Mouse (Mus musculus) c-Kit-positive CD71-positive TER-119-negative erythroid progenitor cells, embryonic 14.5 days (primary cell): ENCODE results near the gene Tmem184a.

ENCODE experiments used
- DNase-seq: peaks from one replicate; pipeline ENCODE4 v3.0.0-alpha.2; 2013; ENCODE audit warnings: low read depth

Gene Tmem184a

DNA sequence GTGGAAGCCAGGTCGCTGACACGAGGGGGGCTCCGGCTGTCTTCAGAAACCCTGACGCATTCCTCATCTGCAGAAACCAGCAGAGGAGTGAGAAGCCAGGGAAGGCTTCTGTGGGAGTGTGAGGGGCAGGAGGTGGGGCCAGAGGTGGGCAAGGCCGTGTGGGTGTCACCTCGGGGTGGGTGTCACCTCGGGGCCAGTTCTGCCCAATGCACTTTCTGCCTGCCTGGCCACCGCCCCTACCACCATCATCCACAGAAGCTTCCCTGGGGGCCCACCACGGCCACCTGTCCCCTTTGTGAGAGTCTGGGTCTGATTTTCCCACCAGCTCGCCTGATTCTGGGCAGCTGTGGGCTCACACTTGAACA lies 6.6 kb downstream of the Tmem184a start:
- no peak for DNase-seq

DNA sequence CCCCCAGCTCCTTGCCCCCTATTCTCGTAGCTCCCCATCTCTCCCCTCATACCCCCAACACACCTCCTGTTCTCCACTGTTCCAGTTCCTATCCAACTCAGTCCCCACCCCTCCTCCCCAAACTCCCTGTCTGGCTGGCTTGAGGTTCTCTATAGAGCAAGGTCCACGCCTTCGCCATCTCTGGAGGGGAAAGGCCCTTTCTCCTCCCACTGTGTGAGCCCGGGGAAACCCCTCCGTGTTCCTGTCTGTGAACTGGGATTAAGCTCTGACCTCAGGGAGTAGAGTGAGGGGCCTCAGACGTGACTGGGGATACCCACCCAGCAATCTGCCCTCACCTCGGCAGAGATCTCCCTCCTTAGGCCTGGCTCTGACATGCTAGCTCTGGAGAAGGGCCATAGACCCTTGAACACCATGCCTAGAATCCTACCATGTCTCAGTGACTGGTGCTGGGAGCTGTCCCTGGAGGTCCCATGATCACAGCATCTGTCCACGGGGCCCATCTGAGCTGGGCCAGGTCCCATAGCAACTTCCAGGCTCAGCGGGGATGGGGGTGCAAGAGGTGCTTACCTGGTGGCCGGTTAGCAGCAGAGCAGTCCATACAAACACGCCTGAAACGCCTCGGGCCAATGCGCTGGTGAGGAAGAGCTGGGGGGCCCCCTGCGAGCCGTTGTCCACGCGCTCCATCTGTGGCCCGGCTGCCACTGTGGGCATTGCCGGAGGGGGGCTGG lies 7.2 kb downstream of the Tmem184a start:
- DNase-seq, result no peak

- DNase-seq, result no peak
These were observed 7.9 kb downstream of the Tmem184a start for GRCm38 (mm10) chr5:139811677-139812397.

- no peak for DNase-seq
These were observed 10.3 kb downstream of the Tmem184a start for GRCm38 (mm10) chr5:139809397-139809796.

DNA sequence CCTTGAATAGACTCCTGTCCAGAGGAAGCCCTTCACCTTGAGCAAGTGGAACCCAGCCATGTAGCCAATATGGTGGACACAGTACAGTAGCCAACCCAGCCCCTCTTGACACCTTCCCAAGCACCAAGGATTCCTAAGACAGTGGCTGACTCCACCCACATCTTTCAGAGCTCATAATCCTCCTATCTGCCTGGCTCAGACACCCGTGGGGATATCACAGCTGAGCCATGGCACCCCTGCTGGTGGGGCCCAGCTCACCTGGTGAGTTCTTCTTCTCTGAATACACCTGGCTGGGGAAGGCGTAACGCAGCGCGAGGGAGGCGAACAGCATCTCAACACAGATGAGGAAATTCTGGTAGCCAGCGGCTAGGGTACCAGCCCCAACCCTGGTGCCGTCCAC lies 13.8 kb downstream of the Tmem184a start:
- DNase-seq, result no peak

DNA sequence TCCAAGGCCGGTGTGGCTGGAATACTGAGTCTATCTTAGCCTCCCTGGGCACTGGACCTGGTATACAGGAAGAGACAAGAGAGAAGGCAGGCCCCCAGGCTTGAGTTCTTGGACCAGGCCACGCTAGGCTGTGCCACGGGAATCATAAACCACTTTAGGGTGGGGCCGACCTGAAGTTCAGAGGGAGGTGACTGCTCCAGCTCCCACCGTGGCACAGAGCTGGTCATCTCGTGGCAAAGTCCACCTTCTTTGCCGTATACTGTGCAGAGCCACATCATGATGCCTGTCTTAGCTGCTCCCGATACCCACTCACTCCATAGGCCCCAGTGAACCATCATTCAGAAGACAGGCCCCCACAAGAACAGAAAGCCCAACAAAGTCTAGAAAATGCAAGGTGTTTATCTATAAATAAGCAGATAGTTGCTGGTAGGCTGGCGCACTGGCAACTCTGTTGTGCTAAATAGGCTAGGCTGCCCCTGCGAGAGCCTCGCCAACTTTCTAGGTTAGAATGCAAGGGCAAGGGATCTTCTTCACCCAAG lies 15.1 kb downstream of the Tmem184a start:
- DNase-seq, result no peak

DNA sequence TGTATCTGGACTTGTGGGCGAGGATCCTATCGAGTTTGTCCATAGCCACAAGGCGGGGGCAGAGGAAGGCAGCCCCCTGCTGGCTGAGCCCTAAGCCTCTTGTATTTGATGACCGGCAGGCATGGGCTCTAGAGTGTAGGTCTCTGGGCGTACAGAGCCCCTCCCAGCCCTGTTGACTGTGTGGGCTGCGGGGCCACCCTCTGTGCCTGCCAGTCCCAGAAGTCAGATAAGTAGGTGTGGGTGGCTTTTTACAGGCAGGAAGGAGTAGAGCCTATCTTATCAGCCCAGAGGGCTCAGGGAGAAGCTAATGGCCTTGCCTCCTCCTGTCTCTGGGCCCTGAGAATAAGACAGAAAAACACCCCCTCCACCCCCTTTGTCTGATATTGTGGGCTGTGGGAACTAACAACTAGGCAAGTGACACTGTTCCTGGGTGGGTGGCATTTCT lies 15.6 kb downstream of the Tmem184a start:
- DNase-seq, result peak; percentile 88

- no peak for DNase-seq
These were observed 16.1 kb downstream of the Tmem184a start for GRCm38 (mm10) chr5:139803601-139804102.

DNA sequence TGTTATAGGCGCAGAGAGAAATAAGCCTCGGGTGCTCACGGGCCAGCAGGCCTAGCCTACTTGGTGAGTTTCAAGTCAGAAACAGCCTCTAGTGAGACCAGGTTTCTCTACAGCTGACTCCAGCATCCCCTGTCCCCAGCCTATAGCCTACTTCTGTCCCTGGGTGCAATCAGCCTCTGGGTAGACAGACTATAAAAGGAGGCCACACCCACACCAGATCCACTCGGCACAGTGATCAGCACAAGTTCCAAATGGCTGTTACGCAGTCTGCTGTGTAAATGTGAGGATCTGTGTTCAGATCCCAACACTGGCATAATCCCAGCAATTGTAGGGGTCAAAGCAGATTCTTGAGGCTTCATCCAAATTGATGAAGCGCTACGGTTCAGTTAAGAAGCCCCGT lies 16.6 kb downstream of the Tmem184a start:
- DNase-seq, result no peak

GRCm38 (mm10) chr5:139801880-139802279 lies 17.8 kb downstream of the Tmem184a start:
- no peak for DNase-seq

GRCm38 (mm10) chr5:139801231-139801630 lies 18.5 kb downstream of the Tmem184a start:
- no peak for DNase-seq

- no peak for DNase-seq
These were observed 19.7 kb downstream of the Tmem184a start for GRCm38 (mm10) chr5:139799801-139800590.

DNA sequence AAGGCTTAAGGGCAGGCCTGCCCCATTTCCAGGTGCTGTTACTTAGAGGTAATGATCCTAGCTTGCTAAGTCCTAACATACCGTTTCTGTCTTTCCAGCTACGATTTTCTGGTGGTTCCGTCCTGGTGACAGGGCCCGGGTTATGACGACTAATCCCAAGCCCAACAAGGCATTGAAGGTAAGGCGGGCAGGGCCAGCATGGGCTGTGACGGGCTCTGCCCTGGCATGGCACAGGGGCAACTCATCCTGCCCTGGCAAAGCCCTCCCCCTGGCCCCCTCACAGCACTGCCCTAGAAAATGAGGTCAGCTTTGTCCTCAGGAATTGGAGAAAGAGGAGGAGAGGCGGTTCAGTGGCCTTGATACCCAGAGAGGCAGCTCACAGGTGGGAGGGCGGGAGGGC lies 20.7 kb downstream of the Tmem184a start:
- DNase-seq, result no peak

DNA sequence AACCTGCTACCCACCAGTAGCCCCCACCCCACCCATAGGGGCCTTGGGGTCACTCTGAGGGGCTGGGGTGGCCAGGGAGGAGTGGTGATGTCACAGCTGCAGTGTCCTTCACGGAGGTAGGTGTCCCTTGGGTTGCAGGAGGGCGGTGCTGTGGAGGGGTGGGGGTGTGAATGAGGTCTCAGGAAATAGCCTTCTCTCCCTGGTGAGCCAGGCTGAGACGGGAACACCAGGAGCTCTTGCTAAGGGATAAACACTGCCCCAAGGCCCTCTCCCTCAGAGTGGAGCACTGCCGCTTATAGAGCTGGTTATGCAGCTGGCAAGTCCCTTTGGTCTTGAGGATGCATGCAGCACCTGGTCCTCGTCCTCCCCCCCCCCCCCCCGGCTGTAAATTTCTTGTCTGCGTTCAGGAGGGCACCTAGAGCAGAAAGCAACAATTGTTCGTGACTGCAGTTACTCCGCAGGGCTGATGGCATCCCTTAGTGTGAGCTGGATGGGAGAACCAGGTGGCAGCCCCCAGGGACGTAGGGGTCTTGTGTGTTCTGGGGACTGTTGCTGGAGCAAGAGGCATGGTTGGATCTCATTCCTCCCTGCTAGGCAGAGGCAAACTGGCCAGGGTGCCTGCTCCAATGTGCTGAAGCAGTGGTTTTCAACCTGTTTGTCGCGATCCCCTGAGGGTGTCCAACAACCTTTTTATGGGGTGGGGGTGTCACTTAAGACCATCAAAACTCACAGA lies 21.4 kb downstream of the Tmem184a start:
- no peak for DNase-seq

- no peak for DNase-seq
These were observed 22.1 kb downstream of the Tmem184a start for GRCm38 (mm10) chr5:139797473-139798167.

- no peak for DNase-seq
These were observed 22.8 kb downstream of the Tmem184a start for GRCm38 (mm10) chr5:139796900-139797299.

GRCm38 (mm10) chr5:139796001-139796620 lies 23.6 kb downstream of the Tmem184a start:
- no peak for DNase-seq

- DNase-seq, result no peak
These were observed 24.8 kb downstream of the Tmem184a start for GRCm38 (mm10) chr5:139794938-139795337.

GRCm38 (mm10) chr5:139794137-139794536 lies 25.6 kb downstream of the Tmem184a start:
- no peak for DNase-seq

GRCm38 (mm10) chr5:139793338-139794089 lies 26.2 kb downstream of the Tmem184a start:
- DNase-seq, result no peak
